ENCODE assay signal across 18 mouse cellular contexts in genomic region chr17:84104242-84104641, GRCm38 (mm10).
A peak's percentile ranks its signal among the peaks of the same experiment; 100 is the strongest.
DNase-seq lines count a peak whose midpoint lies in the region; ATAC-seq and TF ChIP-seq lines count a peak whose summit lies in the region.
"Had no signal": no experiment of that assay in that cellular context is flagged by ENCODE, and none has a peak within 500 bp of the region (broad histone marks: within the 10 kb centered on the region; RNA-seq: fewer than 3 reads in every experiment).

No protein-coding gene starts in this region.

- TF ChIP-seq EP300 in stomach, postnatal 0 days (optimal IDR thresholded peaks at IDR 0.05), result no peak

- 88% methylated on average over 7 of the region's 7 CpGs for WGBS in forebrain, embryonic 10.5 days
- 83% methylated on average over 7 of the region's 7 CpGs for WGBS in forebrain, embryonic 16.5 days
- WGBS in intestine, embryonic 15.5 days, result 60% methylated on average over 7 of the region's 7 CpGs
- WGBS in intestine, postnatal 0 days, result 69% methylated on average over 7 of the region's 7 CpGs
- WGBS in spleen, adult 2 months, result 79% methylated on average over 7 of the region's 7 CpGs
- 52% methylated on average over 7 of the region's 7 CpGs for WGBS in stomach, postnatal 0 days

- H3K27ac ChIP-seq in forebrain, embryonic 10.5 days, result peak overlapping the region; percentile 57; the same call in 1 of the 2 replicates
- H3K27ac ChIP-seq in forebrain, embryonic 16.5 days (ENCODE audit: low read length), result no peak overlapping the region
- H3K27ac ChIP-seq in intestine, embryonic 15.5 days, result no peak overlapping the region
- H3K27ac ChIP-seq in intestine, postnatal 0 days (ENCODE audit: low read depth, low read length), result no peak overlapping the region
- peak overlapping the region; percentile 52 for H3K27ac ChIP-seq in spleen, adult 2 months (ENCODE audit: insufficient read depth, low read length)
- H3K27ac ChIP-seq in stomach, postnatal 0 days (replicated peaks), result no peak overlapping the region
- H3K27ac ChIP-seq: hindbrain, embryonic 15.5 days; limb, embryonic 12.5 days; midbrain, embryonic 12.5 days; neural tube, embryonic 15.5 days had no signal

- TF ChIP-seq POLR2A in spleen, adult 2 months (IDR thresholded peaks at IDR 0.05; ENCODE audit: low read depth, low read length), result no peak

- TF ChIP-seq CTCF in intestine, postnatal 0 days (IDR thresholded peaks at IDR 0.05; ENCODE audit: low read depth), result no peak
- no peak for TF ChIP-seq CTCF in spleen, adult 2 months (IDR thresholded peaks at IDR 0.05; ENCODE audit: extremely low read depth, insufficient read depth, insufficient read length, insufficient replicate concordance)
- no peak for TF ChIP-seq CTCF in stomach, postnatal 0 days (IDR thresholded peaks at IDR 0.05; ENCODE audit: low read depth)

- no peak for DNase-seq in forebrain, embryonic 10.5 days (ENCODE audit: extremely low spot score, low spot score)
- DNase-seq in spleen, adult 2 months (ENCODE audit: low read depth in 1 of 2, low spot score in 2 of 2), result no peak
- DNase-seq in spleen, postnatal 36 days (ENCODE audit: low spot score in 2 of 2), result no peak
- DNase-seq in stomach, postnatal 0 days (ENCODE audit: low spot score), result no peak
- no peak for DNase-seq in c-Kit-positive CD71-positive TER-119-positive erythroid progenitor cells, embryonic 14.5 days (ENCODE audit: low spot score)
- DNase-seq: cerebellum, adult 18-20 months; kidney, adult 2 months; spleen, adult 18-20 months; thymus, postnatal 25 days had no signal

- H3K4me3 ChIP-seq in forebrain, embryonic 10.5 days, result no peak overlapping the region
- no peak overlapping the region for H3K4me3 ChIP-seq in forebrain, embryonic 16.5 days (replicated peaks; ENCODE audit: low read length)
- H3K4me3 ChIP-seq in intestine, embryonic 15.5 days (replicated peaks), result no peak overlapping the region
- no peak overlapping the region for H3K4me3 ChIP-seq in intestine, postnatal 0 days (ENCODE audit: low read depth, low read length)
- no peak overlapping the region for H3K4me3 ChIP-seq in spleen, adult 2 months (ENCODE audit: extremely low read depth, insufficient read depth, insufficient read length)
- H3K4me3 ChIP-seq in stomach, postnatal 0 days (ENCODE audit: low read depth, low read length), result no peak overlapping the region
- H3K4me3 ChIP-seq: embryonic facial prominence, embryonic 13.5 days; hindbrain, embryonic 15.5 days; limb, embryonic 12.5 days; midbrain, embryonic 12.5 days; neural tube, embryonic 15.5 days had no signal

- H3K27me3 ChIP-seq in forebrain, embryonic 10.5 days (ENCODE audit: poor library complexity, severe bottlenecking), result peaks cover 25% of the 10 kb centered on the region
- H3K27me3 ChIP-seq in forebrain, embryonic 16.5 days (replicated peaks; ENCODE audit: control insufficient read depth, insufficient read depth, low read length), result no peaks in the 10 kb centered on the region
- no peaks in the 10 kb centered on the region for H3K27me3 ChIP-seq in intestine, embryonic 15.5 days (replicated peaks)
- H3K27me3 ChIP-seq in intestine, postnatal 0 days (replicated peaks; ENCODE audit: control insufficient read depth, insufficient read depth, low read length), result no peaks in the 10 kb centered on the region
- H3K27me3 ChIP-seq in spleen, adult 2 months (ENCODE audit: control insufficient read depth, insufficient read depth, low read length), result no peaks in the 10 kb centered on the region
- no peaks in the 10 kb centered on the region for H3K27me3 ChIP-seq in stomach, postnatal 0 days (ENCODE audit: control insufficient read depth, insufficient read depth, low read length)
- H3K27me3 ChIP-seq: CH12.LX; embryonic facial prominence, embryonic 13.5 days; hindbrain, embryonic 15.5 days; limb, embryonic 12.5 days; neural tube, embryonic 15.5 days had no signal

- peaks cover 47% of the 10 kb centered on the region for H3K4me1 ChIP-seq in forebrain, embryonic 10.5 days
- H3K4me1 ChIP-seq in forebrain, embryonic 16.5 days (replicated peaks; ENCODE audit: control insufficient read depth, insufficient read depth, low read length), result 0 out of 2 replicates have a peak, but pooled peaks cover 4% of the 10 kb centered on the region
- H3K4me1 ChIP-seq in intestine, embryonic 15.5 days (replicated peaks), result peaks cover 16% of the 10 kb centered on the region; the same call in 1 of the 2 replicates
- H3K4me1 ChIP-seq in intestine, postnatal 0 days (replicated peaks; ENCODE audit: control insufficient read depth, insufficient read depth, low read length), result 0 out of 2 replicates have a peak, but pooled peaks cover 4% of the 10 kb centered on the region
- peaks cover 17% of the 10 kb centered on the region; the same call in 1 of the 2 replicates for H3K4me1 ChIP-seq in spleen, adult 2 months (ENCODE audit: control insufficient read depth, insufficient read depth, insufficient read length)
- 0 out of 2 replicates have a peak, but pooled peaks cover 3% of the 10 kb centered on the region for H3K4me1 ChIP-seq in stomach, postnatal 0 days (replicated peaks; ENCODE audit: control insufficient read depth, insufficient read depth)

- H3K9me3 ChIP-seq in forebrain, embryonic 10.5 days, result no peaks in the 10 kb centered on the region
- no peaks in the 10 kb centered on the region for H3K9me3 ChIP-seq in forebrain, embryonic 16.5 days (ENCODE audit: control insufficient read depth, low read length)
- no peaks in the 10 kb centered on the region for H3K9me3 ChIP-seq in intestine, embryonic 15.5 days
- H3K9me3 ChIP-seq in intestine, postnatal 0 days (ENCODE audit: control insufficient read depth), result no peaks in the 10 kb centered on the region
- H3K9me3 ChIP-seq in stomach, postnatal 0 days (ENCODE audit: control insufficient read depth, low read length), result no peaks in the 10 kb centered on the region
- H3K9me3 ChIP-seq: embryonic facial prominence, embryonic 13.5 days; hindbrain, embryonic 15.5 days; limb, embryonic 12.5 days; midbrain, embryonic 12.5 days; neural tube, embryonic 15.5 days had no signal

- no peak overlapping the region for H3K4me2 ChIP-seq in forebrain, embryonic 16.5 days (ENCODE audit: low read length)
- H3K4me2 ChIP-seq in intestine, embryonic 15.5 days (replicated peaks), result no peak overlapping the region
- no peak overlapping the region for H3K4me2 ChIP-seq in intestine, postnatal 0 days (replicated peaks; ENCODE audit: low read depth)
- H3K4me2 ChIP-seq in stomach, postnatal 0 days (replicated peaks; ENCODE audit: low read depth), result no peak overlapping the region
- H3K4me2 ChIP-seq: embryonic facial prominence, embryonic 13.5 days; hindbrain, embryonic 15.5 days; limb, embryonic 12.5 days; midbrain, embryonic 12.5 days; neural tube, embryonic 15.5 days had no signal

- no peaks in the 10 kb centered on the region for H3K36me3 ChIP-seq in forebrain, embryonic 10.5 days (replicated peaks)
- no peaks in the 10 kb centered on the region for H3K36me3 ChIP-seq in forebrain, embryonic 16.5 days (ENCODE audit: control insufficient read depth, insufficient read depth)
- no peaks in the 10 kb centered on the region for H3K36me3 ChIP-seq in intestine, embryonic 15.5 days
- no peaks in the 10 kb centered on the region for H3K36me3 ChIP-seq in intestine, postnatal 0 days (ENCODE audit: control insufficient read depth, insufficient read depth)
- H3K36me3 ChIP-seq in spleen, adult 2 months (ENCODE audit: control insufficient read depth, insufficient read depth, low read length), result no peaks in the 10 kb centered on the region
- H3K36me3 ChIP-seq in stomach, postnatal 0 days (ENCODE audit: control insufficient read depth, insufficient read depth, low read length), result no peaks in the 10 kb centered on the region
- H3K36me3 ChIP-seq: embryonic facial prominence, embryonic 13.5 days; hindbrain, embryonic 15.5 days; limb, embryonic 12.5 days; midbrain, embryonic 12.5 days; neural tube, embryonic 15.5 days had no signal

- ATAC-seq in forebrain, embryonic 16.5 days, result no peak
- 0 out of 2 replicates have a peak, but pooled peaks have one; percentile 5 for ATAC-seq in intestine, embryonic 15.5 days
- ATAC-seq in intestine, postnatal 0 days, result no peak
- peak; percentile 21; the same call in 1 of the 2 replicates for ATAC-seq in stomach, postnatal 0 days (ENCODE audit: low FRiP score, low TSS enrichment)

- H3K9ac ChIP-seq in forebrain, embryonic 16.5 days (replicated peaks; ENCODE audit: low read depth, low read length), result no peak overlapping the region
- H3K9ac ChIP-seq in intestine, embryonic 15.5 days, result no peak overlapping the region
- no peak overlapping the region for H3K9ac ChIP-seq in intestine, postnatal 0 days (ENCODE audit: low read depth, low read length)
- no peak overlapping the region for H3K9ac ChIP-seq in stomach, postnatal 0 days (ENCODE audit: low read length)
- H3K9ac ChIP-seq: embryonic facial prominence, embryonic 13.5 days; hindbrain, embryonic 15.5 days; limb, embryonic 12.5 days; midbrain, embryonic 12.5 days; neural tube, embryonic 15.5 days had no signal

Comparison
In these comparisons a context has a peak if more than half of its experiments do, and no peak if none do; other contexts are left out.
1. H3K27ac ChIP-seq: peak in forebrain, embryonic 10.5 days (single experiment) and spleen, adult 2 months (single experiment); none in forebrain, embryonic 16.5 days (single experiment), intestine, embryonic 15.5 days (single experiment), intestine, postnatal 0 days (single experiment) and stomach, postnatal 0 days (single experiment).
2. ATAC-seq: peak in intestine, embryonic 15.5 days (single experiment) and stomach, postnatal 0 days (single experiment); none in forebrain, embryonic 16.5 days (single experiment) and intestine, postnatal 0 days (single experiment).